Mouse (Mus musculus) liver, embryonic 14.5 days (tissue): ENCODE measurements around the gene Rps29.
"Not testable (repeated sequence)": the region's sequence is repeated elsewhere in the genome, so short reads cannot be mapped to it uniquely, and the experiment has no call there.

ENCODE experiments used
- CTCF ChIP-seq: IDR thresholded peaks from 2 replicates; pipeline ENCODE4 v1.5.1; 2016; ENCODE audit warnings: antibody characterized with exemption, low read depth, control low read depth
- EP300 ChIP-seq: IDR thresholded peaks from 2 replicates; pipeline ENCODE4 v1.6.1; 2016; ENCODE audit warnings: antibody characterized with exemption, low read depth

- TF ChIP-seq CTCF = not testable (repeated sequence)
- TF ChIP-seq EP300 = 0 out of 2 replicates have a peak, but pooled peaks have one; percentile 11
These were observed at the start of gene Rps29 for GRCm38 (mm10) chr12:69158765-69159577.
